Mouse (Mus musculus): ENCODE measurements at regions not wholly inside any gene's neighbourhood (a gene's known extent, or its start where the extent isn't known, plus 50 kb on each side); places are given as distances from the start of the nearest gene placed in this dataset.
A peak's percentile ranks its signal among the peaks of the same experiment; 100 is the strongest.

GRCm38 (mm10) chr11:71414403-71415140 is 184.0 kb upstream of the Nlrp1b start:
- DNase-seq = no peak

- no peak for DNase-seq
Observed at GRCm38 (mm10) chr11:71415451-71415850, 184.9 kb upstream of the Nlrp1b start.

- no peak for DNase-seq
Observed at GRCm38 (mm10) chr11:71422291-71422840, 191.8 kb upstream of the Nlrp1b start.

GRCm38 (mm10) chr11:71423242-71423641 is 192.7 kb upstream of the Nlrp1b start:
- DNase-seq = no peak

- no peak for DNase-seq
Observed at GRCm38 (mm10) chr11:71424879-71425278, 194.3 kb upstream of the Nlrp1b start.

GRCm38 (mm10) chr11:71429739-71430138 is 199.2 kb upstream of the Nlrp1b start:
- peak; percentile 74 for DNase-seq

- DNase-seq = peak; percentile 71
Observed at GRCm38 (mm10) chr11:71434241-71434640, 203.7 kb upstream of the Nlrp1b start.

- no peak for DNase-seq
Observed at GRCm38 (mm10) chr11:71434886-71435285, 204.4 kb upstream of the Nlrp1b start.

GRCm38 (mm10) chr11:71435745-71436144 is 205.2 kb upstream of the Nlrp1b start:
- DNase-seq = peak; percentile 45

- peak; percentile 36 for DNase-seq
Observed at GRCm38 (mm10) chr11:71436335-71436734, 205.8 kb upstream of the Nlrp1b start.

- peak; percentile 55 for DNase-seq
Observed at GRCm38 (mm10) chr11:71436801-71437200, 206.3 kb upstream of the Nlrp1b start.

- DNase-seq = peak; percentile 77
Observed at GRCm38 (mm10) chr11:71439871-71440270, 209.3 kb upstream of the Nlrp1b start.

GRCm38 (mm10) chr11:71440392-71440791 is 209.9 kb upstream of the Nlrp1b start:
- DNase-seq = peak; percentile 75

GRCm38 (mm10) chr11:71444056-71444455 is 213.5 kb upstream of the Nlrp1b start:
- peak; percentile 46 for DNase-seq

- peak; percentile 31 for DNase-seq
Observed at GRCm38 (mm10) chr11:71446641-71447040, 216.1 kb upstream of the Nlrp1b start.

- DNase-seq = peak; percentile 95
Observed at GRCm38 (mm10) chr11:71447841-71448745, 217.6 kb upstream of the Nlrp1b start.

GRCm38 (mm10) chr11:71480094-71480493 is 249.6 kb upstream of the Nlrp1b start:
- no peak for DNase-seq

GRCm38 (mm10) chr11:71497863-71498262 is 251.9 kb upstream of the Wscd1 start:
- no peak for DNase-seq

GRCm38 (mm10) chr11:71498299-71498698 is 251.4 kb upstream of the Wscd1 start:
- no peak for DNase-seq

GRCm38 (mm10) chr11:71502156-71502555 is 247.6 kb upstream of the Wscd1 start:
- no peak for DNase-seq

- DNase-seq = peak; percentile 96
Observed at GRCm38 (mm10) chr11:71512271-71513066, 237.3 kb upstream of the Wscd1 start.

GRCm38 (mm10) chr11:71513067-71513350 is 236.7 kb upstream of the Wscd1 start:
- DNase-seq = peak; percentile 66

GRCm38 (mm10) chr11:71515264-71515663 is 234.5 kb upstream of the Wscd1 start:
- DNase-seq = peak; percentile 97

All from heart, adult 11 months (tissue).